Mouse (Mus musculus) embryonic fibroblast, embryonic 13.5 days (primary cell): Measurements from ENCODE around the gene Thsd4.

Source experiments
- CTCF ChIP-seq: IDR thresholded peaks from 2 replicates; pipeline ENCODE4 v1.5.1; 2011; ENCODE audit warnings: mild to moderate bottlenecking, control low read depth, low read length, moderate library complexity, borderline replicate concordance; ENCODE audit not compliant: insufficient read depth
- POLR2A ChIP-seq: IDR thresholded peaks from 2 replicates; pipeline ENCODE4 v1.6.1; 2011; ENCODE audit warnings: low read depth, mild to moderate bottlenecking, control low read depth, low read length, moderate library complexity

DNA sequence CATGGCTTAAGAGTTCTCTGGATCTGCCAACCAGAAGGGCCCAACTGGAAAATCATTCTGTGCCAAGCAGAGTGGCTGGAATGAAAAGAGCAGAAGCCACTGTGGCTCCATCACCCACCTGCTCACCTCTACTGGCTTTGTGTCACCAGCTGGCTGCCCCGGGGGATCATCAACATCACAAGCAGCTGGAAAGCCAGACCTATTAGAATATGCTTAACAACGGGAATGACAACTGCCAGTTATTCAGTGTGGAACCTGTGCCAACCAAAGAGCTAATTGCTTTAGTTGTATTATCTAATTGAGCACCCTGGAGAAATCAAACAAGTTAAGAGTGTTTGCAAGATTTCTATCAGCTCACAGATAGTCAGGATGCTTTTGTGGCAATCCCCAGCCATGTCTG, 87.8 kb downstream of the Thsd4 start:
- no peak for TF ChIP-seq CTCF
- no peak for TF ChIP-seq POLR2A
